Comparison of ENCODE assay signal across 9 mouse cellular contexts in genomic region chr11:120437857-120438385, GRCm38 (mm10). TPM values are rescaled to one million over a fixed set of nuclear protein-coding genes. Genes with fewer than 3 reads are reported as not detected.
DNase-seq lines count a peak whose midpoint lies in the region; ATAC-seq lines count a peak whose summit lies in the region.
"Had no signal": no experiment of that assay in that cellular context is flagged by ENCODE, and none has a peak within 500 bp of the region (broad histone marks: within the 10 kb centered on the region; RNA-seq: fewer than 3 reads in every experiment).

No protein-coding gene starts in this region.

- ATAC-seq in kidney, embryonic 16.5 days (ENCODE audit: low FRiP score, low TSS enrichment), result no peak
- ATAC-seq in hindbrain, embryonic 15.5 days (ENCODE audit: low FRiP score, low read depth), result no peak; the same call in 1 of the 2 replicates
- ATAC-seq in midbrain, embryonic 15.5 days (replicated peaks), result no peak

- H3K9ac ChIP-seq in kidney, embryonic 16.5 days (replicated peaks; ENCODE audit: low read length), result peak overlapping the region; percentile 93
- H3K9ac ChIP-seq in hindbrain, embryonic 15.5 days, result peak overlapping the region; percentile 76; the same call in 1 of the 2 replicates
- H3K9ac ChIP-seq in midbrain, embryonic 15.5 days, result no peak overlapping the region; the same call in 1 of the 2 replicates

- DNase-seq in kidney, adult 9 months, result no peak
- no peak for DNase-seq in ovary, adult 18-20 months (ENCODE audit: low spot score)
- DNase-seq in layer of hippocampus, adult 8-10 months (ENCODE audit: low spot score in 2 of 2), result no peak
- no peak for DNase-seq in ovary, postnatal 36 days (ENCODE audit: low spot score)

- no peaks in the 10 kb centered on the region for H3K27me3 ChIP-seq in kidney, embryonic 16.5 days (ENCODE audit: insufficient read depth, low read length)
- H3K27me3 ChIP-seq in hindbrain, embryonic 15.5 days, result no peaks in the 10 kb centered on the region
- H3K27me3 ChIP-seq in midbrain, embryonic 15.5 days (replicated peaks), result no peaks in the 10 kb centered on the region

- peaks cover 3% of the 10 kb centered on the region for H3K36me3 ChIP-seq in kidney, embryonic 16.5 days (ENCODE audit: insufficient read depth, low read length)
- peaks cover 8% of the 10 kb centered on the region; the same call in 1 of the 2 replicates for H3K36me3 ChIP-seq in hindbrain, embryonic 15.5 days
- H3K36me3 ChIP-seq in midbrain, embryonic 15.5 days (replicated peaks), result peaks cover 2% of the 10 kb centered on the region; the same call in 1 of the 2 replicates

- peak overlapping the region; percentile 96 for H3K4me2 ChIP-seq in kidney, embryonic 16.5 days (replicated peaks; ENCODE audit: low read depth, low read length)
- H3K4me2 ChIP-seq in hindbrain, embryonic 15.5 days, result peak overlapping the region; percentile 90
- peak overlapping the region; percentile 72 for H3K4me2 ChIP-seq in midbrain, embryonic 15.5 days

- peaks cover 14% of the 10 kb centered on the region for H3K4me1 ChIP-seq in kidney, embryonic 16.5 days (ENCODE audit: insufficient read depth, low read length)
- peaks cover 6% of the 10 kb centered on the region; the same call in 1 of the 2 replicates for H3K4me1 ChIP-seq in brown adipose tissue, adult 24 weeks (ENCODE audit: control insufficient read depth, insufficient read depth, insufficient read length, low read length)
- H3K4me1 ChIP-seq in hindbrain, embryonic 15.5 days (replicated peaks), result peaks cover 13% of the 10 kb centered on the region
- peaks cover 14% of the 10 kb centered on the region for H3K4me1 ChIP-seq in midbrain, embryonic 15.5 days

- peak overlapping the region; percentile 76 for H3K27ac ChIP-seq in kidney, embryonic 16.5 days (ENCODE audit: low read length)
- H3K27ac ChIP-seq in brown adipose tissue, adult 24 weeks (replicated peaks; ENCODE audit: low read depth, low read length), result no peak overlapping the region
- H3K27ac ChIP-seq in hindbrain, embryonic 15.5 days (replicated peaks), result peak overlapping the region; percentile 80
- no peak overlapping the region for H3K27ac ChIP-seq in midbrain, embryonic 15.5 days

- WGBS in kidney, embryonic 16.5 days, result 20% methylated on average over 12 of the region's 12 CpGs
- 28% methylated on average over 12 of the region's 12 CpGs for WGBS in hindbrain, embryonic 15.5 days
- WGBS in midbrain, embryonic 15.5 days, result 27% methylated on average over 12 of the region's 12 CpGs

- peak overlapping the region; percentile 89 for H3K4me3 ChIP-seq in kidney, embryonic 16.5 days (ENCODE audit: low read length)
- peak overlapping the region; percentile 85 for H3K4me3 ChIP-seq in brown adipose tissue, adult 24 weeks (ENCODE audit: insufficient read depth, low read depth, low read length)
- peak overlapping the region; percentile 71 for H3K4me3 ChIP-seq in hindbrain, embryonic 15.5 days
- peak overlapping the region; percentile 97 for H3K4me3 ChIP-seq in midbrain, embryonic 15.5 days

- no peaks in the 10 kb centered on the region for H3K9me3 ChIP-seq in kidney, embryonic 16.5 days (ENCODE audit: low read length)
- no peaks in the 10 kb centered on the region for H3K9me3 ChIP-seq in hindbrain, embryonic 15.5 days
- H3K9me3 ChIP-seq in midbrain, embryonic 15.5 days, result no peaks in the 10 kb centered on the region

RNA-seq across cellular contexts. Expression of gene Nploc4, which starts 0.4 kb away (rescaled TPM):
- 34.1 and 34.4 TPM in 2 replicates for polyA plus RNA-seq in kidney, embryonic 16.5 days (2015; fragmentation: Nextera tagmentation; extraction: Ambion mirVana)
- polyA plus RNA-seq in brown adipose tissue, adult 24 weeks (2012; ENCODE audit: insufficient read depth, insufficient read length, missing spikeins), result 27.2 and 35.9 TPM in 2 replicates
- 34.9 and 36.9 TPM in 2 replicates for polyA plus RNA-seq in hindbrain, embryonic 15.5 days (2015; fragmentation: Nextera tagmentation; extraction: Ambion mirVana)
- 34.2 and 39.1 TPM in 2 replicates for polyA plus RNA-seq in midbrain, embryonic 15.5 days (2015; fragmentation: Nextera tagmentation; extraction: Ambion mirVana)
- total RNA-seq in layer of hippocampus, adult 8-10 months (2022), result 10 to 100 TPM; 62.8 to 68.5 (median 66.1) TPM

RNA-seq across cellular contexts. Expression of gene Tspan10, which starts 4.5 kb away (rescaled TPM):
- not detected in 2 replicates for polyA plus RNA-seq in kidney, embryonic 16.5 days (2015; fragmentation: Nextera tagmentation; extraction: Ambion mirVana)
- not detected in 2 replicates for polyA plus RNA-seq in brown adipose tissue, adult 24 weeks (2012; ENCODE audit: insufficient read depth, insufficient read length, missing spikeins)
- polyA plus RNA-seq in hindbrain, embryonic 15.5 days (2015; fragmentation: Nextera tagmentation; extraction: Ambion mirVana), result not detected in 2 replicates
- polyA plus RNA-seq in midbrain, embryonic 15.5 days (2015; fragmentation: Nextera tagmentation; extraction: Ambion mirVana), result not detected in 2 replicates
- total RNA-seq in layer of hippocampus, adult 8-10 months (2022), result 1 to 10 TPM in 1 of 4 experiments, not detected in 3; 2.4 TPM
- total RNA-seq: hematopoietic stem cell, adult 5-6 weeks had no signal

RNA-seq across cellular contexts. Expression of gene Pde6g, which starts 15.4 kb away (rescaled TPM):
- polyA plus RNA-seq in kidney, embryonic 16.5 days (2015; fragmentation: Nextera tagmentation; extraction: Ambion mirVana), result 0.39 and 0.45 TPM in 2 replicates
- not detected in 2 replicates for polyA plus RNA-seq in brown adipose tissue, adult 24 weeks (2012; ENCODE audit: insufficient read depth, insufficient read length, missing spikeins)
- 0.22 and 0.51 TPM in 2 replicates for polyA plus RNA-seq in hindbrain, embryonic 15.5 days (2015; fragmentation: Nextera tagmentation; extraction: Ambion mirVana)
- polyA plus RNA-seq in midbrain, embryonic 15.5 days (2015; fragmentation: Nextera tagmentation; extraction: Ambion mirVana), result 0.39 and 0.52 TPM in 2 replicates
- under 1 TPM in 3 of 4 experiments, not detected in 1; 0.38 to 0.91 (median 0.50) TPM for total RNA-seq in layer of hippocampus, adult 8-10 months (2022)
- total RNA-seq: hematopoietic stem cell, adult 5-6 weeks had no signal

RNA-seq across cellular contexts. Expression of gene Oxld1, which starts 19.9 kb away (rescaled TPM):
- 15.4 and 15.9 TPM in 2 replicates for polyA plus RNA-seq in kidney, embryonic 16.5 days (2015; fragmentation: Nextera tagmentation; extraction: Ambion mirVana)
- polyA plus RNA-seq in brown adipose tissue, adult 24 weeks (2012; ENCODE audit: insufficient read depth, insufficient read length, missing spikeins), result 58.7 and 70.2 TPM in 2 replicates
- polyA plus RNA-seq in hindbrain, embryonic 15.5 days (2015; fragmentation: Nextera tagmentation; extraction: Ambion mirVana), result 11.5 and 12.0 TPM in 2 replicates
- polyA plus RNA-seq in midbrain, embryonic 15.5 days (2015; fragmentation: Nextera tagmentation; extraction: Ambion mirVana), result 9.8 and 11.4 TPM in 2 replicates
- total RNA-seq in layer of hippocampus, adult 8-10 months (2022), result 10 to 100 TPM; 15.7 to 19.0 (median 17.2) TPM

RNA-seq across cellular contexts. Expression of gene Ccdc137, which starts 20.0 kb away (rescaled TPM):
- polyA plus RNA-seq in kidney, embryonic 16.5 days (2015; fragmentation: Nextera tagmentation; extraction: Ambion mirVana), result 40.6 and 43.9 TPM in 2 replicates
- polyA plus RNA-seq in brown adipose tissue, adult 24 weeks (2012; ENCODE audit: insufficient read depth, insufficient read length, missing spikeins), result 5.7 and 8.6 TPM in 2 replicates
- polyA plus RNA-seq in hindbrain, embryonic 15.5 days (2015; fragmentation: Nextera tagmentation; extraction: Ambion mirVana), result 24.8 and 28.9 TPM in 2 replicates
- polyA plus RNA-seq in midbrain, embryonic 15.5 days (2015; fragmentation: Nextera tagmentation; extraction: Ambion mirVana), result 27.9 and 28.1 TPM in 2 replicates
- 10 to 100 TPM; 24.7 to 37.0 (median 27.4) TPM for total RNA-seq in layer of hippocampus, adult 8-10 months (2022)

Comparison
In these comparisons a context has a peak if more than half of its experiments do, and no peak if none do; other contexts are left out.
1. H3K27ac ChIP-seq: peak in kidney, embryonic 16.5 days (single experiment) and hindbrain, embryonic 15.5 days (single experiment); none in brown adipose tissue, adult 24 weeks (single experiment) and midbrain, embryonic 15.5 days (single experiment).
2. Peak in every context shown above with its lines, with median percentiles within 50 percentile points of each other: H3K4me2 ChIP-seq and H3K4me3 ChIP-seq.